Mouse (Mus musculus): ENCODE data around the gene Fbxo6. TPM values are rescaled to one million over a fixed set of nuclear protein-coding genes. Genes with fewer than 3 reads are reported as not detected.

The Fbxo6 gene
- polyA plus RNA-seq, 1 experiment: 23.2 TPM

- no peak for TF ChIP-seq CTCF (IDR thresholded peaks at IDR 0.05; ENCODE audit: borderline replicate concordance, insufficient read depth, low read length)
- no peak for TF ChIP-seq POLR2A (IDR thresholded peaks at IDR 0.05; ENCODE audit: low read depth, low read length)
- Histone ChIP-seq H3K4me1 (ENCODE audit: control insufficient read depth, insufficient read depth, low read length) (peaks cover 3% of the 10 kb centered on the region; the same call in 1 of the 2 replicates), H3K27ac (ENCODE audit: insufficient read depth, low read length) (peak overlapping the region; percentile 78), H3K4me3 (ENCODE audit: insufficient read depth, low read length) (no peak overlapping the region)
Measured at GRCm38 (mm10) chr4:148150242-148150641, 1.7 kb downstream of the Fbxo6 start.

DNA sequence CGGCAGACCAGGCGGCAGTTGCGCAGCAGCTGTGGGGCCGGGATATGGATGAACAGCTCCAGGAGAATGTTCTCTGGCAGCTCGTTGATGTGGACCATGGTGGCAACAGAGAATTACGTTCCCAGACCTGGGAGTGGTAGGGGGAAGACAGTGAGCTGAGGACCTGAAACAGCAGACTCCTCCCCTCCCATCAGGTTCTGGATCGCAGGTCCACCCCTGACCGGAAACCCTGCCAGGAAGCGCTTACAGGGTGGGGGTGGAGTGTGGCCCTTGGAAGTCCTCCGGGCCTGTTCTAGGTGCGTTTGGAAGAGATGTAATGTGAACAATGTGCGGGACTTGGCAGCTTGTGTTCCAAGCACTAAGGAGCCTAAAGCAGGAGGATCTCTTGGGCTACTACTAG, 2.4 kb downstream of the Fbxo6 start:
- TF ChIP-seq CTCF (IDR thresholded peaks at IDR 0.05; ENCODE audit: borderline replicate concordance, insufficient read depth, low read length) (no peak), POLR2A (IDR thresholded peaks at IDR 0.05; ENCODE audit: low read depth, low read length) (no peak)
- H3K27ac ChIP-seq (ENCODE audit: insufficient read depth, low read length): peak overlapping the region; percentile 45; the same call in 1 of the 2 replicates

DNA sequence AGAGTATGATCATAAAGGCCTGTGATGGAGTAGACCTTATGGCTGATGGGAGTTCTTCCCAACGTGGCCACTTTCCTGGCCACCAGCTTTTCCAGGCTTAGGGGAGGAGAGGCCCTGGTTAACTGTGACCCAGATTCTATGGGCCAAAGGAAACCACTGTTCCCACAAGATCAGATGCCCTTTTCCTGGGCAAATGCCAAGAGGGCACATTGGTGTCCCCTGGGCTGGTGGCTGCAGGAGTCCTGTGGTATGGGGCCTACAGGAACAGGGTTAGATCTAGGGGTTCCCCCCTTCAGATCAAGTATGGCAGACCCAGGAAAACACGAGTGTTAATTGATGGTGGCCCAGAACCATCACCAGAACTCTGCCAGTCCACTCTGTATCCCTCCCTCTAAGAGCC, 4.2 kb downstream of the Fbxo6 start:
- Histone ChIP-seq H3K4me1 (ENCODE audit: control insufficient read depth, insufficient read depth, low read length) (peaks cover 3% of the 10 kb centered on the region; the same call in 1 of the 2 replicates), H3K27ac (ENCODE audit: insufficient read depth, low read length) (no peak overlapping the region), H3K4me3 (ENCODE audit: insufficient read depth, low read length) (no peak overlapping the region)
- TF ChIP-seq CTCF (IDR thresholded peaks at IDR 0.05; ENCODE audit: borderline replicate concordance, insufficient read depth, low read length): no peak
- no peak for TF ChIP-seq POLR2A (IDR thresholded peaks at IDR 0.05; ENCODE audit: low read depth, low read length)

More for the DNA sequence above, 2.4 kb downstream of the Fbxo6 start:
- Histone ChIP-seq H3K4me3 (ENCODE audit: insufficient read depth, low read length) (no peak overlapping the region), H3K4me1 (ENCODE audit: control insufficient read depth, insufficient read depth, low read length) (peaks cover 3% of the 10 kb centered on the region; the same call in 1 of the 2 replicates)

DNA sequence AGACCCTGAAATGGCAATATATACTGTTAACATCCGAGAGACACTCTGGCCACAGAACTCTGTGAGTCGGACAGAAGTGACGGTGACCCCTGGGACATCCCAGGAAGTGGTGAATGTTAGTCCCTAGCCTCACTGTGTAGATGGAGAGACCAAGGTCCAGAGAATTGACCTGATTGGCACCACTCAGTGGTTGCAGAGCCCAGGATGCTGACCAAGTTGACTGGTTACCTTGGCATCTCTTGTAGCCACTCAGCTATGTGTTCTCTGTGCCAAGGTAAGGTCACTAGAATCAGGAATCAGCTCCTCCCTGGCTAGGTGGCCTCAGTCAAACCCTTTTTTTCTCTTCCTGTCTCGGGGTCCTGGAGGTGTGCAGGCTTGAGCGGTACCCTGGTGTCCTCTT, 8.2 kb downstream of the Fbxo6 start:
- H3K4me1 ChIP-seq (ENCODE audit: control insufficient read depth, insufficient read depth, low read length): no peaks in the 10 kb centered on the region
- TF ChIP-seq POLR2A (IDR thresholded peaks at IDR 0.05; ENCODE audit: low read depth, low read length) (0 out of 2 replicates have a peak, but pooled peaks have one; percentile 21), CTCF (IDR thresholded peaks at IDR 0.05; ENCODE audit: borderline replicate concordance, insufficient read depth, low read length) (no peak)
- no peak overlapping the region for H3K4me3 ChIP-seq (ENCODE audit: insufficient read depth, low read length)
- H3K27ac ChIP-seq (ENCODE audit: insufficient read depth, low read length): no peak overlapping the region

DNA sequence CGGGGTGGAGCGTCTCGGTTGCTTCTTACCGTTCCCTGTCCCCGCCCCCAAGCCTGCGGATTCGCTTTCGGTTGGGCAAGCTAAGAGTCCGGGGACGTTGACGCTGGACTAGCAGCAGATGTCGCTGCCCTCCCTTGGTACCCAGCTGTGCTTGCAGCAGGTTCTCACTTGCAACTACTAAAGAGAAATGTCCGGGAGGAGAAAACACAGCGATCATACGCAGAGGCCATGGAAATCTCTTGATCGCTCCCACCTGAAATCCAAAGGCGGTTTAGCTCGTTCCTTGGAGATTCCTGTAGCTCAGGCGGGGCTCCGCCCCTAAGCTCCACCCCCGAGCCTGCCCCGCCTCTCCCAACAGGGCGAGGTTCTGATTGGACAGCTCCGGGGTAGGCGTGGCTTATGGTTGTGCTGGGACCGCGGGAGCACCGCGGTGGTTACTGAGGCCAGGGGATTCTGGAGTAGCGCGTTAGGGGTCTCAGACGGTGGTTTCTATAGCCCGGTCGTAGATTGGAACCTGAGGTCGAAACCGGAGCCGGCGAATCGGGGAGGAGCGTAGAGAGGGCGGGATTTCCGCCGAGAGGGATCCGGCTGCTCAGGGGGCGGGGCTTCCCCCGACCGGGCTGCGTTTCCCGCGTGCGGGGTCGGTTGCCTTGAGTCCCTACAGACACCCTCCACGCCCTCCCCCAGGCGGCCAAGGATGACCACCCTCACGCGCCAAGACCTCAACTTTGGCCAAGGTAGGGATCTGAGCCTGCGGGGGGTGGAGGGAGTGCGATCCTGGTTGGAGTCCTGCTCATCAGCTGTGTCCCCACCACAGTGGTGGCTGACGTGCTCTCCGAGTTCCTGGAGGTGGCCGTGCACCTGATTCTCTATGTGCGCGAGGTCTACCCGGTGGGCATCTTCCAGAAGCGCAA, 11.6 kb downstream of the Fbxo6 start:
- H3K4me1 ChIP-seq (ENCODE audit: control insufficient read depth, insufficient read depth, low read length): no peaks in the 10 kb centered on the region

DNA sequence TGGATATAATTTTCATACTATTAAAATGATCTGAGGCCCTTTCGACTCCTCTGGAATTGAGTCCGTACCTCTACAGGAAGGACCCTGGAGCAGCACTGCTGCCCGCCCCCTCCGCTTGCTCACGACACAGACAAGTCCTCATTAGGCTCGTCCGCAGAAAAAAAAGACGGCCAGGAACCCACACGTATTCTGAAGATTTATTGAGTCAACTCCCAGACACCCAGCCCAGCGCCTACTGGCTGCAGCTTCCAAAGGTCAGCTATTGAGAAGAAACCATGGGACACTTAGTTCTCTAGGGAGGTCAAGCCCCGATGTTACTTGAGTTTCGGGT, 12.2 kb downstream of the Fbxo6 start:
- TF ChIP-seq POLR2A (IDR thresholded peaks at IDR 0.05; ENCODE audit: low read depth, low read length) (no peak), CTCF (IDR thresholded peaks at IDR 0.05; ENCODE audit: borderline replicate concordance, insufficient read depth, low read length) (no peak)
- H3K27ac ChIP-seq (ENCODE audit: insufficient read depth, low read length): no peak overlapping the region
- no peaks in the 10 kb centered on the region for H3K4me1 ChIP-seq (ENCODE audit: control insufficient read depth, insufficient read depth, low read length)
- H3K4me3 ChIP-seq (ENCODE audit: insufficient read depth, low read length): peak overlapping the region; percentile 80

More for the DNA sequence above, 11.6 kb downstream of the Fbxo6 start:
- Histone ChIP-seq H3K27ac (ENCODE audit: insufficient read depth, low read length) (0 out of 2 replicates have a peak overlapping the region, but pooled peaks have one; percentile 21), H3K4me3 (ENCODE audit: insufficient read depth, low read length) (peak overlapping the region; percentile 80)
- peak; percentile 85; the same call in 1 of the 2 replicates for TF ChIP-seq CTCF (IDR thresholded peaks at IDR 0.05; ENCODE audit: borderline replicate concordance, insufficient read depth, low read length)
- peak; percentile 71 for TF ChIP-seq POLR2A (IDR thresholded peaks at IDR 0.05; ENCODE audit: low read depth, low read length)

- H3K4me3 ChIP-seq (ENCODE audit: insufficient read depth, low read length): no peak overlapping the region
- no peaks in the 10 kb centered on the region for H3K4me1 ChIP-seq (ENCODE audit: control insufficient read depth, insufficient read depth, low read length)
- no peak overlapping the region for H3K27ac ChIP-seq (ENCODE audit: insufficient read depth, low read length)
- no peak for TF ChIP-seq CTCF (IDR thresholded peaks at IDR 0.05; ENCODE audit: borderline replicate concordance, insufficient read depth, low read length)
- TF ChIP-seq POLR2A (IDR thresholded peaks at IDR 0.05; ENCODE audit: low read depth, low read length): no peak
Measured at GRCm38 (mm10) chr4:148137503-148137902, 14.4 kb downstream of the Fbxo6 start.

- no peak overlapping the region for H3K4me3 ChIP-seq (ENCODE audit: insufficient read depth, low read length)
- TF ChIP-seq CTCF (IDR thresholded peaks at IDR 0.05; ENCODE audit: borderline replicate concordance, insufficient read depth, low read length) (no peak), POLR2A (IDR thresholded peaks at IDR 0.05; ENCODE audit: low read depth, low read length) (no peak)
- no peak overlapping the region for H3K27ac ChIP-seq (ENCODE audit: insufficient read depth, low read length)
- no peaks in the 10 kb centered on the region for H3K4me1 ChIP-seq (ENCODE audit: control insufficient read depth, insufficient read depth, low read length)
Measured at GRCm38 (mm10) chr4:148134988-148135387, 17.0 kb downstream of the Fbxo6 start.

DNA sequence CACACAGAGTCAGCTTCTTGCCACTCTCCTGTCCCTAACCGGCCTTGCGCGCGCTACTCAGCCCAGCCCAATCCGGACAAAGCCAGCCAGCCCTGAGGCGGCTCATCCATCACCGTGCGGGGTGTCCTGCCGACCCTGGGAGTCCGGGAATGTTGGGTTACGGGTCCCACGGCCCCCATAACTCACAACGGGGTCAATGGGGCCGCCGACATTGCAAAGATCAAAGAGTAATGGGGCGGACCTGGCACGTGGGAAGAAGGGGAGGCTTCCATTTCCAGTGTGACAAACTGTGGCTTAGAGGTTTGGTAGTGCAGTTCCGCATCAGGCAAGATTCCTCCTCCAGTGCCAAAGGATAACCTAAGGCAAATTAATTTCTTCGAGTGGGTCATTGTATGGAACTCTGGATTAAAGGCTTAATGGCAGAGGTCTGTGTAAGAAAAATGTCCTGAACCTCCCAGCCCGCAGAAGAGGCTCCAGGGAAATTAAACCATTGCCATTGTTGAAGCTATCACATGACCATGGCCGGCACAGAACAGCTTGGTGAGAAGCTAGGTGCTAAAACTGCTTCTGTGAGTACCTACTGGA, 20.4 kb downstream of the Fbxo6 start:
- TF ChIP-seq POLR2A (IDR thresholded peaks at IDR 0.05; ENCODE audit: low read depth, low read length) (no peak), CTCF (IDR thresholded peaks at IDR 0.05; ENCODE audit: borderline replicate concordance, insufficient read depth, low read length) (no peak)
- Histone ChIP-seq H3K4me3 (ENCODE audit: insufficient read depth, low read length) (no peak overlapping the region), H3K27ac (ENCODE audit: insufficient read depth, low read length) (no peak overlapping the region), H3K4me1 (ENCODE audit: control insufficient read depth, insufficient read depth, low read length) (no peaks in the 10 kb centered on the region)
